Mouse (Mus musculus) ES-Bruce4 (cell line): Measurements from ENCODE around the gene Defb30.

Experiments used
- CTCF ChIP-seq: IDR thresholded peaks from one replicate; pipeline ENCODE4 v1.8.1; 2011; ENCODE audit warnings: low read depth, low read length
- POLR2A ChIP-seq: IDR thresholded peaks from one replicate; pipeline ENCODE4 v1.8.1; 2011; ENCODE audit warnings: low read length; ENCODE audit not compliant: insufficient read depth

GRCm38 (mm10) chr14:62997777-62998176 is 52.0 kb downstream of the Defb30 start, which contains the start of gene Defb47:
- TF ChIP-seq POLR2A (no peak), CTCF (no peak)
